Mouse (Mus musculus) adrenal gland, adult 18-20 months (tissue): ENCODE results near the gene Wbp2nl. TPM values are rescaled to one million over a fixed set of nuclear protein-coding genes. Genes with fewer than 3 reads are reported as not detected.

Source experiments
- DNase-seq, 2 experiments: peaks; one replicate each; pipeline ENCODE4 v3.0.0; 2021 to 2022; ENCODE audit warnings: low spot score in 2 of 2
- long read RNA-seq, 2 experiments: library from polyadenylated mRNA; stranded (forward); transcript quantifications; one replicate each; pipeline ENCODE4 v2.0.0; 2021
- total RNA-seq, 2 experiments: library from RNA; stranded (reverse); gene quantifications; 1 replicate in 1 of 2; 2 replicates in 1 of 2; pipeline ENCODE4 v1.2.3; 2021

The Wbp2nl gene
- total RNA-seq = not detected
- long read RNA-seq, experiment 1 = 0 reads
- long read RNA-seq, experiment 2 = 0 reads

DNA sequence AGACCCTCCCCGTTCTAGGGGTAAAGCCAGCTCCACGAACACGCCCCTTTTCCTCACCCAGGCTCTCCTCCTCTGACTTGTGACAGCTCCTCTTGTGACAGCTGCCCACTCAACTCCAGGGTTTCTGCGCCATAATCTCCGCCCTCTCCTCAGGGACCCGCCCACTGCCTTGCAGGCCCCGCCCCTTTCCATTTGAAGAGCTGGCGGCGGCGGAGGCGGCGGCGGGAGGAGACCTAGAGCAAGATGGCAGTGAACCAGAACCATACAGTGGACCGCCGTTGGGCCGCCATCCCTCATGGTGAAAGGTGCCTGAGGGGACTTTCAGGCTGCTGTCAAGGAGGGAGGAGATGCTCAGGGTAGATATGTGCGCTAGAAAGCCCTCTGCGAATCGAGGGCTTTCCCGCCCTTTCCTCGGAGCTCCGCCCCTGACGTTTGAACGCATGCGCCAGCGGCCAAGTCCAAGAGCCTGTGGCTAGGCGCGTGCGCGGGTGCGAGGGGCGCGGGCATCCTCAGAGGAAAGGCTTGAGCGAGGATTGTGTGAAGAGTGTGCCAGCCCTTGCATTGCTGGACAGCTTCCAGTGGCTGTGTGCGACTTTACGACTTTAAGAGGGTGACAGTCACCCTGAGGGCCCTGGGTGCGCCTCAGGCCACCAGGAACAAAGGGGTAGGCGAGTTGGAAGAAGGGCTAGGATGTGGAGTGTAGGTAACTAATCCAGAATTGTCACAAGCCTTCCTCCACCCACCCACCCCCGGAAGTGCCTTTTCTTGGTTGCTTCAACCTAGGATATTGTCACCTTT, at the start of gene Wbp2nl:
TSS of gene Wbp2nl (plus strand) at position 191 of the 798 bp plus-strand sequence.
- DNase-seq = no peak

DNA sequence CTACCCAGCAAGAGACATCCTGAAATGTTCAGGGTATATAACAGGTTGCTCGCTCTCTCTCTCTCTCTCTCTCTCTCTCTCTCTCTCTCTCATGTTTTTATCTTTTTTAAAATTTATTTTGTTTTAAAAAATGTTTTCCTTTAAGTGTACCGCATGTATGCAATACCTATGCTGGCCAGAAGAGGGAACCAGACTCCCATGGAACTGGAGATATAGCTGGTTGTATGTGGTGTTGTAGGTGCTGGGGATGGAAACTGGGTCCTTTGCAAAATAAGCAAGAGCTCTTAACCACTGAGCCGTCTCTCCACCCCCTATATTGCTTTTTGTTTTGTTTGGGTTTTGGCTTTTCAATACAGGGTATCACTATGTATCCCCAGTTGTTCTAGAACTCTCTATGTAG, 47.2 kb upstream of the Wbp2nl start:
- DNase-seq = no peak

DNA sequence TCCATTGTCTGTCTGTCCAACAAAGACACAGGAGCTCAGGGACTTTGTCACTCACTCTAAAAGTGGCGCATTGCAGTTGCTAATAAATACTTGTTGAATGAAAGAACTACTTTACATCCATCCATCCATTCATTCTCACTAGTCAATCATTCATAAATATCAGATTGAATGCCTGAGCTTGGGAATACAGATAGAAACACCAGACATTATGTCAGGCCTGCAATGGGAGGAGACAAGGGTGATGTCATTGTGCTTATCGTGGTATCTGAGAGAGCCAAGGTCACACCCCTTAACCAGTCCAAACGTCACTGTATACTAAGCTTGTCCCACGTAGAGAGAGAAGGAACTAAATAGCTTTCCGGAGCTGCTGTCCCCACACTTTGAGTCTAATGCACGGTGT, 46.7 kb upstream of the Wbp2nl start, which contains the start of gene 1500009C09Rik:
TSS of gene 1500009C09Rik (plus strand) at position 301 of the 400 bp plus-strand sequence.
- no peak for DNase-seq

DNA sequence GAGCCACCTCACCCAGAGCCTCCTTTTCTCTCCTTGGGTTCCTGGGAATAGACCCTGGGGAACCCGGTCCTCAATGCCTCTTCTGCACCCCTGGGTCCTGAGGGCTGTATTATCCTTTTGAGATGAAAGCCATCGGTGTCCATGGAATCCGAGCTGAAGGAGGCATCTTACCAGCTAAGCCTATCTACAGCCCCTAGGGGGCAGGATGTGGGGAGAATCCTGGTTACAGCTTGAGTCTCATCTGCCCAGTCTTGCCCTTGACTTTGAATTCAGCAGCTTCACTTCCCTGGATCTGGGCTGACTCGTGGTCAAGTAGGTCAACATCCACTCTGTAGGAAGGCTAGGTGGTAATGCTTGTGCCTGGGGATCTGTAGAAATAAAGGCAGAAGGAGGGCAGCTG, 43.5 kb upstream of the Wbp2nl start:
- DNase-seq = no peak

DNA sequence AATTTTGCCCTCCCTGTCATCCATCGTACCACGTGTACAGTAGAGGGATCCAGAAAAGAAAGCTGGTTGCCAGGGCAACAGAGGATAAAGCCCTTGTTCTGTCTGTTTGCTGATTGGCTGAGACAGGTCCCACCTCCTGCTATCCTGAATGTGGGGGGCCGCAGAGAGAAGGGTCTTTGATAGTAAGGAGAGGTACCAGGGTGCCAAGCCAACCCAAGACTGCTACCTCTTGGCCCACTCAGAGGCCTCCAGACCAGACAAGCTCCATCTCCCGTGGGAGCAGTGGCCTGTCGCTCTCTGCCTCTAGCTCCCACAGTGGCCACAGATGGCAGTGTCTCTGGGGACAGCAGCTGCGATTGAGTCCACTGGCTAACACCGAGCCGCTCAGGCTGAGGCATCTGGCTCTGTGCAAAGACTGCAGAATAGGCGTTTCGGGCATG, 42.8 kb upstream of the Wbp2nl start:
- no peak for DNase-seq

DNA sequence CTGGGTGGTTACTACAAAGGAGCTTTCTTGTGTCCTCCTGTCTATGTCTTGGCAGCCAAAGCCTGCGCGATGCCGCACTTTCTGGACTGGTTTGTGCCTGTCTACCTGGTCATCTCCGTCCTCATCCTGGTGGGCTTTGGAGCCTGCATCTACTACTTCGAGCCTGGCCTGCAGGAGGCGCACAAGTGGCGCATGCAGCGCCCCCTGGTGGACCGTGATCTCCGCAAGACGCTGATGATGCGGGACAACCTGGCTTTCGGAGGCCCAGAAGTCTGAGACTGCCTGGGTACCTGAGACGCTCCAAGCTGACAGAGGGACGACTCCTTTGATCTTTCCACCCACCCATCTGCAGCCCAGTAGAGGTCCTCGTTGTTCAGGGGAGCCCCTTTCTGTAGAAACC, 39.2 kb upstream of the Wbp2nl start:
- DNase-seq = peak; percentile 46 to 59

DNA sequence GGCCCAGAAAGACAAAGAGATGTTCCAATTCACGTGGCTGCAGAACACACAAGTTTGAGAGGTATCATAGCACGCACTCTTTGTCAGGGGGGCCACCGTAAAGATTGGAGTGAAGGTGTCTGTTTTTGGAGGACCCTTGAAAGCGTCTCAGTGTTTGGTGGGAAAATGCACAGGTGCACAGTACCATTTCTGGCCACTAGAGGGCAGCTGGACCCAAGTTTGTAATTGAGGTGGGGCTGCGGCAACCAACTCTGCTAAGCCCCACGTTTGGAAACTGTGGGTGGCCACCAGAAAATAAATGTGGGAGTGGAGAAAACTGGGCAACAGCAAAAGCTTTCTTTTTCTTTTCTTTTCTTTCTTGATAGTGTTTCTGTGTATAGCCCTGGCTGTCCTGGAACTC, 32.4 kb upstream of the Wbp2nl start:
- peak; percentile 69 to 70 for DNase-seq

DNA sequence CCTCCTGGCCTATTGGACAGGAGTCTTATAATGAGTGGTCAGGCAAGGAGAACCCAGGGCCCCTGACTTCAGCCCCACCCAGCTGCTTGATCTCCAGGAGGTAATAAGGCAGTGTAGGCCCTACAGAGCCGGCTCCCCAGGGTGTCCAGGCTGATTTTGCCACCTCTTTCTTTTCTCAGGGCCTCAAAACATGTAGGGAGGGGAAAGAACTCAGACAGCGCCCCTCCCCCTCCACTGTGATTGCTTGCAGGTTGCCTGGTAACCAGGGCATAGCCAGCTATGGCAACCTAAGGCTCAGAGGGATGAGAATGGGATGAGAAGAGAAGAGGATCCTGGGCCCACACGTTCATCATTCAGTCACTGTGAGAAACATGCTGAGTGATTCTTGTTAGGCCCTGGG, 30.6 kb upstream of the Wbp2nl start:
- DNase-seq = no peak

DNA sequence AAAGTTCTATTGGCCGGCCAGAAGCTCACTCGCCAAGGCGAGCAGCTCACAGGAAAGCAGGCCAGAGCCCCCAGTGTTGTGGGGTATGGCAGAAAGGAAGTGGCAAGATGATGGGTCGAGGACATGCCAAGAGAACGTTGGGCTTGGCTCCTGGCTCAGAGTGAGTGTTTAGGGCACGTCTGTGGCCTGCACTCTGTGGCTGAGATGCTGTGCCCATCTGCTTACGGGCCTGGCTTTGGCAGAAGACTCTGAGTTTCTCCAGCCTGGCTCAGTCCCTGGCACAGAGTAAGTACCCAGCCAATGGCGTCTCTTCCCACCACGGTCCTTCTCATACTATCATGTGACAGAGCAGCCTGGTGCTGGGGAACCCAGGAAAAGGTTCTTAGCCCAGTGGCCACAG, 30.0 kb upstream of the Wbp2nl start:
- no peak for DNase-seq

DNA sequence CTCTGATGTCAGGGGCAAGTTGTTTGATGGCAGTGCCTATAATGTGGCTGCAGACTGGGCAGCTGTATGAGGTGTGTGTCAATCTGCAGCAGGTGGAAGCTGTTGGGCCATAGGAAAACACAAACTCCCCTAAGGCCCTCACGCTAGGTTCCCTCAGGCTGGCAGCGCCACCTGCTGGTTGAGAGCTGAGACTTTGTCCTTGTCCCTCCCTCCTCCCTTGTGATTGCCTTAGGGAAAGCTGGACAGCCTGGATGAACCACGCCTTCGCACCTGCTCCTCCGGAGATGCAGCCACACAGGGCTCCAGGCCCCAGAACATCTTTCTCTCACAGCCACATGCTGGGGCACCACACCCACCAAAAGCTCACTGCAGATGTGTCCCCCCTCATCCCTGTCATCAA, 27.6 kb upstream of the Wbp2nl start:
- DNase-seq = peak; percentile 65 to 74

DNA sequence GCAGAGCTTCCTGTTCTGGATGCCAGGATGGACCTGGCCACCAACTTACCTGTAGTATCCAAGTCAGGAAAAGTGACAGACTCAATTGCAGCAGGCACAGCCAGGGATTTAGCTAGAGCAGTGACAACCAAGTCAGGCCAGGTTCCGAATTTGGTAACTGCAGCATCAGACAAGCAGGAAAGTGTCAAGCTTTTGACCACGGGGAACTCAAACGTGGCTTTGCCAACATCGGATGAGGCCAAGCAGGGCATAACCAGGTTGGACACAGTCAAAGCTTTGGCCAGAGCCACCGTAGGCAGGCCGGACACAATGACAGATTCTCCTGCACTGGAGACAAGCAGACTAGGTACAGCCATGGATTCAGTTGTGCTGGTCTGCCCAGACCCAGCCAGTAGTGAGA, 26.5 kb upstream of the Wbp2nl start:
- DNase-seq = no peak

DNA sequence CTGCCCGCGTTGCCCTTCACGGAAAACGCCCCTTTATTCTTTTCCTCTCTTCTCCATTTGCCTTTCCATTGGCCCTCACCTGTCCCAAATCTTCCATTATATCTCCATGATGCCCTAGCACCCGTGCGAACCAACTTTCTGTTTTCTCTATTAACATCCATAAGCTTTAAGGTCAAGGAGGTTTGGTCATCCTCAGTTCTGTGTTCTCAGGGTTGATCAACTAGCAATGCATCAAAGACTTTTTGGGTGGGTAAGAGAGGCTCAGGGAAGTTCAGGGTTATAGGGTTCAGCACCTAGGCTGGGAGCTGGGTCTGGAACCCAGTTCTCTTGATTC, 24.2 kb upstream of the Wbp2nl start, which contains the start of gene Sept3:
TSS of gene Sept3 (plus strand) at position 301 of the 334 bp plus-strand sequence.
- DNase-seq = no peak

DNA sequence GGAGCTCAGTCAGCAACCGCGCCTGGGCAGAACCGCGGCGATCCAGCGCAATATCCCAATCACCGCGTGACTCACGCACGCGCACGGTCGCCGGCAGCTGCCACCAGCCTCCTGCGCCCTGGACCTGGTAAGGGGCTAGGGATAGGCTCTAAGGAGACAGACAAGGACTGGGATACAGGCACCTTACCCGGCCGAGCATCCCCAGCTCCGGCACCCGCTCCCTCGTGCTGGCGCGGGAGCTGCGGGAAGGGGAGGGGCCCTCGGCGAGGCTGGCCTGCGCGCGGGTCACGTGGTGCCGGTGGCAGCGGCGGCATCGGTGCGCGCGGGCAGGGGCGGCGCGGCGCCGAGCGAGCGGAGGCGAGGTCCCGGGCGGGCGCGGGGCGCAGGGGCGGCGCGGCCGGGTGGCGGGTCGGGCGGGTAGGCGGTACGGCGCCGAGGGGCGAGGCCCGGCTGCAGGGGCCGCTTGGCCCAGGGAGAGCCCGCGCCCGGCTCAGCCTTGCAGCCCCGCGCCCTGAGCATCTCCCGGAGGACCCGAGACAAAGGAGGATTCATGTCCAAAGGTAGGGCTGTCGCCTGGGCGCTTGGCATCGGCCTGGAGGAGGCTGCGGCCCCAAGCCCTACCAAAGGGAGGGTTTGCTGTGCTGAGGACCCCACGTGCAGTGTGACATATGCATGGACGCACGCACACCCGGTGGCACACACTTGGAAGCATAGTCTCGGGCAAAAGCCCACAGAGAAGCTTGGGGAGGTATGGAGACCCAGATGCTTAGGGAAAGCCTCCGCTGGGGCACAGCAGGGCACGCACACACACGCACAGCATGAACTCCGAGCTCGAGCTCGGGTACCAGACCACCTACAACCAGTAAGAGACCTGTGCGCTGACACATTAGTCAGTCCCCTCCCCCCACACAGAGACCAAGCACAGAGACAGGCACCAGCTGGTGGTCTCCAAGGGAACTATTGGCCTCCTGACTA, 23.5 kb upstream of the Wbp2nl start:
- DNase-seq = peak; percentile 46 to 53

DNA sequence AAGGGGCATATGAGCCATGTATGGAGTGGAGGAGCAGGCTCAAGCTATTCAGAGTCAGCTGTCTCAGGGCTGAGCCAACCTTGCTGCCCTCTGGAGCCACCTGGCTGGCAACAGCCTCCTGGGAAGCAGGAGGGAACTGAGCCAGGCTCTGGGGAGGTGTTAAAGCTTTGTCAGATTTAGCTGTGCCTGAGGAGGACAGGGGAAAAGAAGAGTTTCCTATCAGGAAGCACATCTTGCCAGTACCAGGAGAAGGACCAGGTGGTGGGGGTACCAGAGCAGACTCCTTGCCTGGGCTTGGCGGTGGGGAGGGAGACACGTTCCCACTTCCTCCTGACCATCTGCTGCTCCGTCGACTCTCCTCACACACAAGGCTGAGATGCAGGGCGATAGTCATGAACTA, 21.2 kb upstream of the Wbp2nl start:
- DNase-seq = no peak

DNA sequence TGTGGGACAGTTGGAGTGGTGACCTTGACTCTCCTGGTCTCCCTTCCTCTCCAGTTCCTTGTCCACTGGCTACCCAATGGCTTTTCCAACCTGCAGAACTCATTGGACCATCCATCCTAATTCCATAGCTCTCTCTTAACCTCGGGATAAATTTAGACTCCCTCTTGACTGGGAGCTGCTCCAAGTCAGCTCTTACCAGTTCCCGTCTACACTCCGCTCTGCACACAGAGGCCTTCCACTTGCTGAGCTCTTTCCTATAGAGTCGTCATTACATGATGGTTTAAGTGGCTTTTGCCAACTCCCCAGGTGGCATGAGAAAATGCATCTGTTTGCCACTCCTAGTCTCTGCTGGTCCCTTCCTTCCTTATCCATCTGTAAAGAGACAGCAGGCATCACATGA, 18.1 kb upstream of the Wbp2nl start:
- no peak for DNase-seq

DNA sequence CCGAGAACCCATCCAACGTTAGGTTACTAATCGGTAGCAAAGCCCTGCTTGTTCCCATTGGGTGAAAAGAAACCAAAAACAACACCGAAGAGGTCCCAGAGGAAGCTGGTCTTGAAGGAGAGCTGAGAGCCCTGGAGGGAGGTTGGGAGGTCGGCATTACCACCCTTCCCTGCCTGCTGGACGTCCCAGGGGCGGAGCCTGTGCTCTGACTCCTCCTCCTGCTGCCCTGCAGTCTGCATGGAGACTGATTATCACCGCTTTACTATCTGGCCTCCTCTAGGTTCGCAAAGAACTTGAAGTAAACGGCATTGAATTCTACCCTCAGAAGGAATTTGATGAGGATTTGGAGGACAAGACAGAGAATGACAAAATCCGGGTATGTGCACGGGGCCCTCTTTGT, 12.6 kb upstream of the Wbp2nl start:
- no peak for DNase-seq

DNA sequence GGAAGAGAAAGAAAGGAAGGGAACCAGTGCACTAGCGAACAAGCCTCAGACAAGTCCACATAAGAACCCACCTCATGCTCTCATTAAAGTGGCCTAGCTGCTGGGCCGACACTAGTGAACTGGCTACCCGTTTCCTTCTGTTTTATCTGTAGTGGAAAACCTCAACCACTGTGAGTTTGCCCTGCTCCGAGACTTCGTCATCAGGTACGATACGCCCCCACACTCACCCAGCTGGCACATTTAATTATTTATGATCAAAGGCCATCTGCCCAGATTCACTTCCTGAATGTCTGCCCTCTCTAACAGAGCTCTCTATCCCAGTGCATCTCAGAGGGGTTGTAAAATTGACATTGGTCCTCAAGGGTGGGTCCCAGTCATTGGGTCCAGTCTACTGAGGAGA, 8.5 kb upstream of the Wbp2nl start:
- DNase-seq = no peak

DNA sequence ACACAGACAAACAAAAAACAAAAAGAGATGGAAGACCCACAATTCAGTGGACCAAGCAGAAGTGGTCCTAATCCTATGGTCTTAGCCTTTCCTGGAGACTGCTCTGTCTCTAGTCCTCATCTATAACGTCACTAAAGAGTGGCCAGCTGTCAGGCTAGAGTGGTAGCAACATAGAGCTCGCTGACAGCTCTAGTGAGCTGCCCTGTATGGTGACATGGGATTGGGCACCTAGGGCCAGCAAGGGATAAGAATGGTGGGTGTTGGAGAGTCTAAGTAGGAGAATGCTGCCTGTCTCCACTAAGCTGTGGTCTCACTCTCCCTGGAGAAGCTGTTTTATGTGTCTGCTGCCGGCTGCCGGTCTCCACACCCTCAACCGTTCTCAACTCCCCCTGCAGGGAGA, 5.9 kb upstream of the Wbp2nl start:
- no peak for DNase-seq

DNA sequence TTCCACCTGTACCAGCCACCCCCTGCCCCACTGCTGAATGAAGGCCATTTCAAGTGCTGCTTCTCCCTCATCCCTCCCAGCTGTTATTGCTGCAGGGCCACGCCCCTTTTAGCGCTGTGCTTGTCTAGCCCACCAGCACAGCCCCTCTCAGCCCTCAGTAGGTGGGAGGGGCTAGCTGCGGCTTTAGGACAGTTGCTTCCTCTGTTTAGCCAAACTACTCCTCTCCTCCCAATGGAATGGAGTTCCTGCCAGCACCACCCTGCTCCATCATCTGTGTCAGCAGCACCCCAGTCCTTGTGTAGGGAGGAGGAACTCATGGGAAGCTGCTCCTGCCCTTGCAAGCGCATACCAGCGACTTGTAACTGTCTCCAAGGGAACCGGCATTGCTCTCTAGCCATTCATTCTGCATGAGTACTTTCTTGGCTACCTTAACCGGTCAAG, 5.5 kb upstream of the Wbp2nl start:
- DNase-seq = no peak

DNA sequence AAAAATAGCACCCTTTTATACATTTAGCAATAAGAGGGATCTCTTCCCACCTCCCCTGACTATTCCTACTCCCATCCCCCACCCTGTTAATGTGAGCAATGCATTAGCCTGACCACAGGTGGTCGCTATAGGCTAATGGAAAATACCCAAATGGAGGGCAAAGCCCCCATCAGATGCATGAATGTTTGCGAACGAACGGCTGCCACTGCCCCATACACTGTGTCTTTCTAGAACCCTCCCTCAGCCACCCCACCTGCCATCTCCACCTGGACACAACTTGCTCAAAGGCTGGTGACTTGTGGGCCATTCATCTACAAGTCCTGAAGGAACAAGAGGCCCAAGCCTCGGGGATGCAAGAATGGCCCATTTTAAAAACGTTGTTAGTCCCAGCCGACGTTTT, 4.7 kb upstream of the Wbp2nl start:
- DNase-seq = no peak

DNA sequence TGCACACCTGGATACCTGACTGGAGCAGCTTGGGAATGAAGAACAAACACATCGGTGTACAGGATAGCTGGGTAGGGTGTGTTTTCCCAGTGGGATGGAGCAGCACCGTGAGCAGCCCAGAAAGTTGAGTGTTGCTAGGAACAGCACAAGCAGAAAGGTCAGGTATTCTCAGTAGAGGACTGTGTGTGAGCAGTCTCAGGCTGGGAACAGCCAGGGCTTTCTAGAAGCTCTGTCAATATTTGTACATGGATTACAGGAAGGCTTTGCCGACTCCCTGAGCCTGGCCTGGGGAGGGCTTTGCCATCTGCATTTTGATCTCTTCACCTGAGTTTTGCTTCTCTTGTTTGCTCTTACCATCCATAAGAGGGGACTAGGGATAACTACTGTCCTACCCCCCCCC, 8.4 kb downstream of the Wbp2nl start:
- no peak for DNase-seq

DNA sequence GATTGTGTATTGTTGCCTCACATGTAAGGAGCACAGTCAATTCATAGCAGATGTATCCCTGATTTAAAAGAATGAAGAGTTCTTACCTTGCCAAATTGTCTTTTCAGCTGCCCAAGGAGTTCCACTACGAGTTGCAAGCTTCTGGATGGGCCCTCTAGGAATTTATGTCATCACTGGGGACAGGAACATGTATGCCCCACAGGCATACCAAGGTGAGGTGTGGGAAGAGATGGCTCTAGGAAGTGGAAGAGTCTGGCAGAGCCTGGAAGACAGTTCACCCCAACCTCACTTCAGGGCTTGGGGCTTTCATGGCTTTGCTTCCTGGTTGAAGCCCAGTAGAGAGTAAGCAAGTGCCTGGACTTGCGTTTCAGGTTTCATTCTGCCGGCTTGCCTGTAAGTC, 9.7 kb downstream of the Wbp2nl start:
- DNase-seq = no peak
